Mouse (Mus musculus): ENCODE measurements at regions not wholly inside any gene's neighbourhood (a gene's known extent, or its start where the extent isn't known, plus 50 kb on each side); places are given as distances from the start of the nearest gene placed in this dataset.

DNA sequence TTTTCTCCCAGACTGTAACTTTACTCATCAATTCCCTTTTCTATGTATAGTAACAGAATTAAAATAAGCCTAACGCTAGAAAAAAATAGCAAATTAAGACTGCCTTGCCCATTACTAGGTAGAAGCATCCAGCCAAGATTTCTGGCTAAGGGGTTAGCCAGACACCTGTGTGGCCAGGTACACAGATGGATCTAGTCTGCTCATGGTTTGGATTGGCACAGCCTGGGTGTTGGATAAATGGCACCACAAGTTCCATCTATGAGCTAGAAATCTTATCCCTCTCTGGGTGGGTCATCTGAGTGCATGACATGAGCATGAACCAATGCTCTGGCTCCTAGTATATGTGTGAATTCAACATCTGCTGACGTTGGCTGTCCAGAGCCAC is 383.7 kb downstream of the Zfp536 start:
- 82% methylated on average over 2 of the region's 2 CpGs for WGBS
- Histone ChIP-seq H3K27ac (ENCODE audit: insufficient read depth, low read depth, low read length) (no peak overlapping the region), H3K27me3 (replicated peaks; ENCODE audit: control insufficient read depth, insufficient read depth, low read length) (no peaks in the 10 kb centered on the region), H3K4me1 (ENCODE audit: control insufficient read depth, insufficient read depth, low read length) (no peaks in the 10 kb centered on the region), H3K4me3 (ENCODE audit: insufficient read depth, low read depth, low read length) (no peak overlapping the region), H3K36me3 (ENCODE audit: control insufficient read depth, insufficient read depth, low read length) (no peaks in the 10 kb centered on the region)
- TF ChIP-seq POLR2A (IDR thresholded peaks at IDR 0.05; ENCODE audit: low read depth, low read length) (no peak), CTCF (conservative IDR thresholded peaks at IDR 0.05; ENCODE audit: insufficient read depth, insufficient read length, low read depth, low read length) (no peak)
- DNase-seq: no peak

- no peaks in the 10 kb centered on the region for H3K4me1 ChIP-seq (ENCODE audit: control insufficient read depth, insufficient read depth, low read length)
- 96% methylated on average over 7 of the region's 7 CpGs for WGBS
- no peak overlapping the region for H3K4me3 ChIP-seq (ENCODE audit: insufficient read depth, low read depth, low read length)
- H3K27ac ChIP-seq (ENCODE audit: insufficient read depth, low read depth, low read length): no peak overlapping the region
- no peaks in the 10 kb centered on the region for H3K36me3 ChIP-seq (ENCODE audit: control insufficient read depth, insufficient read depth, low read length)
- TF ChIP-seq POLR2A (IDR thresholded peaks at IDR 0.05; ENCODE audit: low read depth, low read length) (no peak), CTCF (conservative IDR thresholded peaks at IDR 0.05; ENCODE audit: insufficient read depth, insufficient read length, low read depth, low read length) (no peak)
- DNase-seq: no peak
- H3K27me3 ChIP-seq (replicated peaks; ENCODE audit: control insufficient read depth, insufficient read depth, low read length): no peaks in the 10 kb centered on the region
Observed at GRCm38 (mm10) chr7:37390271-37390670, 383.2 kb downstream of the Zfp536 start.

- 86% methylated on average over 6 of the region's 6 CpGs for WGBS
- Histone ChIP-seq H3K27me3 (replicated peaks; ENCODE audit: control insufficient read depth, insufficient read depth, low read length) (no peaks in the 10 kb centered on the region), H3K36me3 (ENCODE audit: control insufficient read depth, insufficient read depth, low read length) (no peaks in the 10 kb centered on the region), H3K4me1 (ENCODE audit: control insufficient read depth, insufficient read depth, low read length) (no peaks in the 10 kb centered on the region), H3K4me3 (ENCODE audit: insufficient read depth, low read depth, low read length) (no peak overlapping the region), H3K27ac (ENCODE audit: insufficient read depth, low read depth, low read length) (no peak overlapping the region)
- DNase-seq: no peak
- TF ChIP-seq POLR2A (IDR thresholded peaks at IDR 0.05; ENCODE audit: low read depth, low read length): no peak
- no peak for TF ChIP-seq CTCF (conservative IDR thresholded peaks at IDR 0.05; ENCODE audit: insufficient read depth, insufficient read length, low read depth, low read length)
Observed at GRCm38 (mm10) chr7:37392122-37392521, 381.3 kb downstream of the Zfp536 start.

DNA sequence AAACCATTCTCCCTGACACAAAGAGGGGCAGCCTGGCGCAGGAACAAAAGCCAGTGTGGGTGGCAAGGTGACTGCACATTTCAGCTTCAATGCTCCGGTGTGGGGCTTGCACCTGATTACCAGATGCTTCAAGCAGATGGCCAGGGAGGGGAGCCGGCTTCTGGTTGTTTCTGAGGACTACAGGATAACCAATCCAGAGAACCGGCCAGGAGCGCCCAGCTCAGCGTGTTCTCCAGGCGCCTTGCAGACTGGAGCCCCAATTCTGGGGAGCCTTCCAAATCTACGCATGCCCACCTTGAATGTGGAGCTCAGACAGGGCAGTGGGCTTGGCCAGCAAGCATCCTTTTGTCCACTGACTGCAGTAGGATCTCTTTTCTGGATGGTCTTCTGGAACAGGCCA is 380.8 kb downstream of the Zfp536 start:
- no peak for DNase-seq
- Histone ChIP-seq H3K36me3 (ENCODE audit: control insufficient read depth, insufficient read depth, low read length) (no peaks in the 10 kb centered on the region), H3K4me3 (ENCODE audit: insufficient read depth, low read depth, low read length) (no peak overlapping the region), H3K27ac (ENCODE audit: insufficient read depth, low read depth, low read length) (no peak overlapping the region), H3K27me3 (replicated peaks; ENCODE audit: control insufficient read depth, insufficient read depth, low read length) (no peaks in the 10 kb centered on the region), H3K4me1 (ENCODE audit: control insufficient read depth, insufficient read depth, low read length) (no peaks in the 10 kb centered on the region)
- TF ChIP-seq CTCF (conservative IDR thresholded peaks at IDR 0.05; ENCODE audit: insufficient read depth, insufficient read length, low read depth, low read length) (no peak), POLR2A (IDR thresholded peaks at IDR 0.05; ENCODE audit: low read depth, low read length) (no peak)
- 87% methylated on average over 8 of the region's 8 CpGs for WGBS

DNA sequence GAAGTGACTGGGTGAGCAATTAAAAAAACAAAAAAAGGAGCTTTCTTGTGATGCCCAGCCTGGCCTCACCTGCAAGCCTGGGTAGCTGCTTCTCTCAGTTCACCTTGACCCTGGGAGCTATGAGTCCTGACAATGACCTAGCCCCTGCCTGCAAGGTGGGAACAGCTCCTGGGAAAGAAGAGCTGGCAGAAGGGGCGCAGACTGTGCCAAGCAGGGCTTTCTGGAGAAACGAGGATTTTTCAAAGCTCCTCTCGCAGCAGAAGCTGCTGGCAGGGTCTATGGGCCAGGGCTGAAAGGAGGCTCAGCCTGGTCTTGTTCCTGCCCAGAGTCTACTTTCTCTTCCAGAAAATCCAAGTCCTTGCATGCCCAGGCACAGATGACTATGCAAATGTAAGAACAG is 380.4 kb downstream of the Zfp536 start:
- Histone ChIP-seq H3K4me1 (ENCODE audit: control insufficient read depth, insufficient read depth, low read length) (no peaks in the 10 kb centered on the region), H3K27ac (ENCODE audit: insufficient read depth, low read depth, low read length) (no peak overlapping the region), H3K27me3 (replicated peaks; ENCODE audit: control insufficient read depth, insufficient read depth, low read length) (no peaks in the 10 kb centered on the region), H3K4me3 (ENCODE audit: insufficient read depth, low read depth, low read length) (no peak overlapping the region), H3K36me3 (ENCODE audit: control insufficient read depth, insufficient read depth, low read length) (no peaks in the 10 kb centered on the region)
- TF ChIP-seq POLR2A (IDR thresholded peaks at IDR 0.05; ENCODE audit: low read depth, low read length) (no peak), CTCF (conservative IDR thresholded peaks at IDR 0.05; ENCODE audit: insufficient read depth, insufficient read length, low read depth, low read length) (no peak)
- 88% methylated on average over 3 of the region's 3 CpGs for WGBS
- DNase-seq: no peak

GRCm38 (mm10) chr7:37394965-37395426 is 378.4 kb downstream of the Zfp536 start:
- WGBS: 59% methylated on average over 8 of the region's 8 CpGs
- H3K4me3 ChIP-seq (ENCODE audit: insufficient read depth, low read depth, low read length): no peak overlapping the region

DNA sequence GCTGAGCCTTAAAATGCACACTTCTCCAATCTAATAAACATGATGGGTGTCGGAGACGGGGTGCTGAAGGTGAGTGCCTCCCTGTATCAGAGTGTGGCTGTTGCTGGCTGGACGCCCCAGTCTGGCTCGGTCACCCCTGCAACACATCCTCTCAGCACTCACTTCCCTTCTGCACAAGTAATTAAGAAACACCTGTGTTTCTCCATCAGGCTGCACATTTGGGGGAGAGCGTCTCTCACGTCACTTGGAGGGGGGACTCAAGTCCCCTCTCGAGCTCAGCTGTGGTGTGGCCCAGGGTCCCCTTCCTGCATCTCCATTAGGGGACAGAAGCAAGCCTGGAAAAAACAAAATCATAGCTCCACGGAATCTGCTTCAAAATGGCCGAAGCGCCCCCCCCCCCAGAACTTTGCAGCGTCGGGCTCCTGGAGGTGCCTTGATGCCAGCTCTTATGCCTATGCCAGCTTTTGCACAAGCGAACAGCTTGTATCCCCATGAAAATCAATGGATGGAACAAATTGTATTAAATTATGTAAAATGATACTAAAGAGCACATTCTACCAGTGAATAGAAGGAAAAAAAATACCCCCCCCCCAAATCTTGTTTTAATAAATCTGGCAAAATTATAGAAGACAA is 377.4 kb downstream of the Zfp536 start:
- TF ChIP-seq POLR2A (IDR thresholded peaks at IDR 0.05; ENCODE audit: low read depth, low read length) (no peak), CTCF (conservative IDR thresholded peaks at IDR 0.05; ENCODE audit: insufficient read depth, insufficient read length, low read depth, low read length) (no peak)
- Histone ChIP-seq H3K36me3 (ENCODE audit: control insufficient read depth, insufficient read depth, low read length) (no peaks in the 10 kb centered on the region), H3K4me3 (ENCODE audit: insufficient read depth, low read depth, low read length) (no peak overlapping the region), H3K4me1 (ENCODE audit: control insufficient read depth, insufficient read depth, low read length) (no peaks in the 10 kb centered on the region), H3K27ac (ENCODE audit: insufficient read depth, low read depth, low read length) (no peak overlapping the region), H3K27me3 (replicated peaks; ENCODE audit: control insufficient read depth, insufficient read depth, low read length) (no peaks in the 10 kb centered on the region)
- WGBS: 58% methylated on average over 13 of the region's 13 CpGs
- DNase-seq: no peak

More at GRCm38 (mm10) chr7:37394965-37395426, 378.4 kb downstream of the Zfp536 start:
- Histone ChIP-seq H3K4me1 (ENCODE audit: control insufficient read depth, insufficient read depth, low read length) (no peaks in the 10 kb centered on the region), H3K27me3 (replicated peaks; ENCODE audit: control insufficient read depth, insufficient read depth, low read length) (no peaks in the 10 kb centered on the region), H3K36me3 (ENCODE audit: control insufficient read depth, insufficient read depth, low read length) (no peaks in the 10 kb centered on the region), H3K27ac (ENCODE audit: insufficient read depth, low read depth, low read length) (no peak overlapping the region)
- DNase-seq: no peak
- no peak for TF ChIP-seq CTCF (conservative IDR thresholded peaks at IDR 0.05; ENCODE audit: insufficient read depth, insufficient read length, low read depth, low read length)
- no peak for TF ChIP-seq POLR2A (IDR thresholded peaks at IDR 0.05; ENCODE audit: low read depth, low read length)

Data from kidney, adult 2 months (tissue).